Mouse (Mus musculus) left cerebral cortex, postnatal 14 days (tissue): ENCODE data around the gene A930018P22Rik. TPM values are rescaled to one million over a fixed set of nuclear protein-coding genes. Genes with fewer than 3 reads are reported as not detected.
"Not testable (repeated sequence)": the region's sequence is repeated elsewhere in the genome, so short reads cannot be mapped to it uniquely, and the experiment has no call there.

Source experiments
- DNase-seq, 2 experiments: peaks; one replicate each; pipeline ENCODE4 v3.0.0; 2021 to 2022; ENCODE audit warnings: low spot score in 2 of 2, mixed read lengths in 1 of 2
- intact Hi-C: fragments of 180-260 bp; cut with DNase I; formaldehyde crosslinking; loops from one replicate; pipeline ENCODE4 v1.15.1; 2025
- long read RNA-seq, 2 experiments: library from polyadenylated mRNA; stranded (forward); transcript quantifications; one replicate each; pipeline ENCODE4 v2.0.0; 2021
- total RNA-seq, 2 experiments: library from RNA; stranded (reverse); gene quantifications; 2 replicates each; pipeline ENCODE4 v1.2.3; 2021

Gene A930018P22Rik
- total RNA-seq = under 1 TPM in 1 of 2 experiments, not detected in 1; 0.44 TPM
- long read RNA-seq, experiment 1 = 0 reads
- long read RNA-seq, experiment 2 = 0 reads

DNA sequence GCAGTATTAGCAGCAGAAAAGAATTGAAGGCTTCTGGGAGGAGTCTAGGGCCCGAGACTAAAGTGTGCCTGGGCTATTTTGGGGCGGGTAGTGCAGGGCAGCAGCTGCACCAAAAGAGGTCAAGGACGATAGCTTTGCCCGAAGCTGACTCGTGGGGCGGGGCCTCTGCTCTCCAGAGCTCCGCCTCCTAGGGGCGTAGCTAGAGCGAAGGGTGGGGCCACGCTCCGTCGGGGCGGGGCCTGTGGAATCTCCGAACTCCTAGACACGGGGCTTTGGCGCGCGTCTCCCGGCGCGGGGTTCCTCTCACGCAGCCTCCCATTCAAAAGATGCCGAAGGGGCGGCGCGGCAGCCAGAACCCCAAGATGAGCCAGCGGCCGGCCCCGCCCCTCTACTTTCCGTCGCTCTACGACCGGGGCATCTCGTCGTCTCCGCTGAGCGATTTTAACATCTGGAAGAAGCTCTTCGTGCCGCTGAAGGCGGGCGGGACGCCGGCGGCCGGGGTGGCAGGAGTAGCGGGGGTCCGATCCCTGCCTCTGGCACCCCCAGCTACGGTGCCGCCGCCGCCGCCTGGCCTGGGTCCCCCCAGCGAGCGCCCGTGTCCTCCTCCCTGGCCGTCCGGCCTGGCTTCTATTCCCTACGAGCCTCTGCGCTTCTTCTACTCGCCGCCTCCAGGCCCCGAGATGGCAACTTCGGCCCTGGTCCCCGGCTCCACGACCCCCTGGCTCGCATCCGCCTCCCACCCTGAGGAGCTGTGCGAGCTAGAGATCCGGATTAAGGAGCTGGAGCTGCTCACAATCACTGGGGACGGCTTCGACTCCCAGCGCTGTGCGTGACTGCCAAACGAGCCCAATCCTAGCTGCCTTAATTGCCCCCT lies at the start of gene A930018P22Rik:
TSS of gene A930018P22Rik (plus strand) at position 265 of the 874 bp plus-strand sequence.
- intact Hi-C loops = loop anchor here (10.0 kb wide), 1 partner anchor 88 kb away; no protein-coding TSS in a partner anchor
- peak; percentile 85 to 90 for DNase-seq

GRCm38 (mm10) chr2:104078285-104078684 lies 44.3 kb upstream of the A930018P22Rik start:
- intact Hi-C loops, DNase-seq: not testable (repeated sequence)

GRCm38 (mm10) chr2:104081436-104082050 lies 41.0 kb upstream of the A930018P22Rik start:
- intact Hi-C loops, DNase-seq: not testable (repeated sequence)

- no peak for DNase-seq
- intact Hi-C loops = no loop called here
These were observed 40.1 kb upstream of the A930018P22Rik start for GRCm38 (mm10) chr2:104082474-104082873.

DNA sequence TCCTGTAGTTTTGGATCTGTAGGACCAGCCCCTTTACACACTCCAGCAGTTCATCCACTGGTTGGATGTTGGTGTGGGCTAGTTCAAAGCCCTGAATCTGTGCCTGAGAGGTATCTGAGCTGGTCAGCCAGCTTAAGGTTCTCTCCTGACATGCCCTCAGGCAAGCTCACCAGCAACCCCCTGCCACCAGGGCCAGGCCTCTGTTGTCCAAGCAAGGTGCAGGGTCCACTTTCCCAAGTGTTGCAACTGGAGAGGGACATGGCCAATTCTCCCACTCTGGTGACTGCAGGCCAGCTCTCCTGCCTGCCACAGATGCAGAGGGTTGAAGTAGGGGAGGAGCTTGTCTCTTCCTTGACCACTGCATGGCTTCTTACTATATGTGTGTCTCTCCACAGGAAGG lies 38.5 kb upstream of the A930018P22Rik start:
- DNase-seq, intact Hi-C loops: not testable (repeated sequence)

DNA sequence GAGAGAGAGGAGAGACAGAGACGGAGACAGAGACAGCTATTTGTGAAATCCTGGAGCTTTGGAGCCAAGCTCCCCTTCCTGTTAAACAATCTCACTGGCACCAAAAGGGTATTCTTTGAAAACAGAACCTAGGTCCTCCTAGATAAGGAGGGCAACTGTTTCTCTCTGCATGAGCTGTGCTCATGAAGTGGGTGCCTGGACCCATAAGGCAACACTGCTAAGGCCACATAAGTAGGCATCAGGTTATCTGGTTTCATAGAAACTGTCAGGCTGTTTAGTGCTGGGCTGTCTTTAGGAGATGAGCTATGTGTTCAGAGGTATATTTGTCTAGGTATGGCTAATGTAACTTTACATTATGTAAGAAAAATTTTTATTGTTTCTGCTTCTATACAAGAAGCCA lies 35.0 kb upstream of the A930018P22Rik start:
- DNase-seq, intact Hi-C loops: not testable (repeated sequence)

DNA sequence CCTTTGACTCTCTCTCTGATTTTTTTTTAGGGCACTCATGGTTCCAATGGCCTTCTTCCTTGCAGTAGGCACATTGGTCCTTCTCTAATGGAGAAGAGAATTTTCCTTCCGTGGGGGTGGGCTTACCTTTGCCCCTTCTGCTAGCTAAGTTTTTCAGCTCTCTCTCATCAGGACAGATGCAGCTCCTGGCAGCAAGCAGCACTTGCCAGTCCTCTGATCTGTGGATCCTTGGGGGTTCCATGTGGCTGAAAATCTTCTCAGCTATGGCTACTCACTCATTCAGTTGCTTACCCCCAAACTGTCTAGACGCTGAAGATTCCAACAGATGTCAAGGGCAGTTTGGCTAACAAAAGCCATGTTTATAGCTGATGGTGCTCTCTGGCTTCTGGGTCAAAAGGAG lies 29.3 kb upstream of the A930018P22Rik start:
- no peak for DNase-seq
- intact Hi-C loops = no loop called here

DNA sequence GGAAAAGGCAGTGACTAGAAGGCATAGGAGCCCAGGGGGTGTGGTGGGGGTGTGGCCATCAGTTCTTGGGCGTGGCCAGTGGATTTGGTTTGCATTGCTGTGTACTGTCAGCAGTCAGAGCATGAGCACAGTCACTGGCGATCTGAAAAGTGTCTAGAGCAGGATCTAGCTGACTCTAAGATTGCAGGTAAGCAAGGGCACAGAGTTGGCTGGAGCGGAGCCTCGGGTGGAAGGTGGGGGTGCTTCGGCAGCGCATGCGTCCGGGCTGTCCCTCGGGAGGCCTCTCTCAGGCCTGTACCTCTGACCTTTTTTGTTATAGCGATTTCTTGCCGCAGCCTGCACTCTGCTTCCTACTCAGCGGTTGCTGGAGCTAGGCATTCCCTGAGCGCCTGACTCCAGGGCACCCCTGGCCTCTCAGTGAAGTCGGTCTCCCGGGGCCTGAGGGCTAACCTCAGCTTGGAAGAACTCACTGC lies 26.8 kb upstream of the A930018P22Rik start, which contains the start of gene Cd59a:
TSS of gene Cd59a (plus strand) at position 61 of the 473 bp plus-strand sequence.
- peak; percentile 33 to 43 for DNase-seq
- intact Hi-C loops = no loop called here

- no peak for DNase-seq
- intact Hi-C loops = no loop called here
These were observed 26.3 kb upstream of the A930018P22Rik start for GRCm38 (mm10) chr2:104096256-104096655.

DNA sequence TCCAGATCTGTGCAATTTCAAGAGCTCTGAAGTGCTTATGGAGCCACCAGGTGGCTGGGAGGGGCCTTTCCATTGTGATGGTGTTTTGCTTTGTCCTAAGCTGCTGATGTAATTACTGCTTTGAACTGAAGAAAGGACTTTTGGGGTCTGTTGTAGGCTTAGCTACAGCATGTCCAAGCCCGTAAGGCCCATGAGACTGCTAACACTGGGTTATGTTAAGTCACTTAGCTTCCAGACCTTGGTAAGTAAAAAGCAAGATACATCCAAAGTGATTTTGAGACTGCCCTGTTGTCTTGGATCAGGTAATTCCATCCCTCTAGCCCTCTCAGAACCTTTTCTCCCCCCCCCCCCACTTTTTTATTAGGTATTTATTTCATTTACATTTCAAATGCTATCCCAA lies 25.8 kb upstream of the A930018P22Rik start:
- intact Hi-C loops, DNase-seq: not testable (repeated sequence)

DNA sequence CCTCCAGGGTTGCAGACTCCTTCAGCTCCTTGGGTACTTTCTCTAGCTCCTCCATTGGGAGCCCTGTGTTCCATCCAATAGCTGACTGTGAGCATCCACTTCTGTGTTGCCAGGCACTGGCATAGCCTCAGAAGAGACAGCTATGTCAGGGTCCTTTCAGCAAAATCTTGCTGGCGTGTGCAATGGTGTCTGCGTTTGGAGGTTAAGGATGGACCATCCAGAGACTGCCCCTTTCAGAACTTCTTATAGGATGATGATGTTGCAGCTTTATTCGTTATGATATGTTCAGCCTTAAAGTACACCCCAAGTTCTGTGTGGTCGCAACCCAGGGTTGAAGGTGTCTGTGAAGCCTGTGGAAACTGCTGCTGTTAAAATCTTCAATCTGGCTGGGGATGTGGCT lies 25.2 kb upstream of the A930018P22Rik start:
- DNase-seq, intact Hi-C loops: not testable (repeated sequence)

- DNase-seq = no peak
- intact Hi-C loops = no loop called here
These were observed 23.9 kb upstream of the A930018P22Rik start for GRCm38 (mm10) chr2:104098529-104099230.

DNA sequence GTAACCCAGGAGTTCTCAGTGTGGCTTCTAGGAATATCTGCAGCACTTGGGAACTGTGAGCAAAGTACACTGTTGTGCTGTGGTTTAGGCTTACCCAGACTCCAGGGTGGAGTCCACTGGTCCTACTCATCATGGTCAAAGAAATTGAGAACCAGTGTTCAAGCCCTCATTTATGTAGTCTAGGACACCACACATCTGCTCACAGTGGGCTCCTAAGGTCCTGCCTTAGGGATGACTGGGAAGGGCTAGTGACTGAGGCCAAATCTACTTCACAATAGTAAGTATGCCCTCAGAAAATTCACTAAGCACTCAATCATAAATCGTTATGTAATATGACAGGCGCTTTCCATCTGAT lies 23.4 kb upstream of the A930018P22Rik start:
- DNase-seq = no peak
- intact Hi-C loops = no loop called here

- DNase-seq = no peak
- intact Hi-C loops = no loop called here
These were observed 22.6 kb upstream of the A930018P22Rik start for GRCm38 (mm10) chr2:104099946-104100345.

GRCm38 (mm10) chr2:104104800-104105199 lies 17.8 kb upstream of the A930018P22Rik start:
- no peak for DNase-seq
- intact Hi-C loops = no loop called here

DNA sequence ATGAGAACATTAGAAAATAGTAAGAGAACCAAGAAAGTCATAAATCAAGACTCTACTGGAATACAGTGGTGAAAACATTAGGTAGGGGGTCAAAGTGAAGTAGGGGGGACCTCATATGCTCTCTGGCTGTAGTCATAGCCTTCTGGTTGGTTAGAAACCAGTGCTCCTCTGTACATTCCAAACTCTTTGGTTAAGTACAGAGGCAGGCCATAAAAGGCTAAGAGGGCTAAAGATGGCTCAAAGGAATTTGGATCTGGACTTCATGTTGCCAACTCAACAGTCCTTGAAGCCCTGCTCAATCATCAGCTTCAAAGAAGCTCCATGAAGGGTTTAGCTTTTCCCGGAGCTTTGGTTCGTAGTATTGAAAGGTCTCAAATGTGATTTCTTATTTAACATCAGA lies 13.5 kb upstream of the A930018P22Rik start:
- DNase-seq, intact Hi-C loops: not testable (repeated sequence)

DNA sequence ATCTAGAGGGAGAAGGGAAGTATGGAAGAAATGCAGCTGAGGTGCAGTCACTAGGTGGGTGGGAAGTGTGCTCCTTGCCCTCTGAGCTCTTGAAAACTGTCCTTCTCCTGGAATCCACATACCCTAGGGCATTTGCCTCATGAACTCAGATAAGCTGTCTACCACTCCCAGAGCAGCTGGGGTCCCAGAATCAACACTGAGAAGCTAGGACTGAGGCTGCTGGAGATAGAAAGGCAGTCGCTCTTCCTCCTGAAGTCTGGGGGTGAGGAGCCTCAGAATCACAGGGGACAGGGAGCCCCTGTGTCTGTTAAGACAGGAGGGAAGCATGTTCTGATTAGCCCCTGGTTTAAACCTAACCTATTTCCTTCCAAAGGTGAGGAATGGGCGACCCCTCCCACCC lies 13.0 kb upstream of the A930018P22Rik start:
- no peak for DNase-seq
- intact Hi-C loops = no loop called here

- no peak for DNase-seq
These were observed 12.5 kb upstream of the A930018P22Rik start for GRCm38 (mm10) chr2:104110031-104110430.

DNA sequence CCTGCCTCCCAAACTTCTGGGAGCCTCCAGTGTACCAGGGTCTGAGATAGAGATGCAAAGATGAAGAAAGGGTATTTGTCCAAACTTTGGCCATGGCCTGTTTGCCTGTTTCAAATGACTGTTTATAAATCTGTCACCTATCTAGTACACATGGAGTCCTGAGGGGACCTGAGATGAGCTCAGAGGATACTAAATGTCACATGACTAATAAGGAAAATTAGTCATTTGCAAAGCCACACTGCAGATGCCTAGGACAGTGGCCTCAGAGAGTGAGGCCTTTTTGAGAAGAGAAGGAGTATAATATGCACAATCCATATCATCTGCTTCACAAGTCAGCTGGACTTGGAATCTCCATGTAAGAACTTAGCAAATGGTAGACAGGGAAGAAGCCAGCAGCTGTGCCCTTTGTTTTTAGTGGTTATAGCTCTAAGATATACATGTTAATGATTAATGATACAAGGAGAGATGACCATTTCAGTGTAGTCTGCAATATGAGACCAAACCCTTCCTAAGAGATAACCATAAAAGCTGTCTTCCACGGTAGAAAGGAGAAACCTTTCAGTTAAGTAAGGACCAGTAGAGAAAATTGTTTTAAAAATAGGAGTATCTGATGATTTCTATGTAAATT lies 11.3 kb upstream of the A930018P22Rik start:
- DNase-seq, intact Hi-C loops: not testable (repeated sequence)

More at GRCm38 (mm10) chr2:104110031-104110430, 12.5 kb upstream of the A930018P22Rik start:
- intact Hi-C loops = no loop called here
